Mouse (Mus musculus): Measurements from ENCODE around the gene Ppp6r2.

GRCm38 (mm10) chr15:89207457-89207856, 3.9 kb upstream of the Ppp6r2 start:
- TF ChIP-seq TAL1 (conservative IDR thresholded peaks at IDR 0.05; ENCODE audit: low read depth, low read length) (no peak), CTCF (IDR thresholded peaks at IDR 0.05; ENCODE audit: low read depth, low read length) (no peak), POLR2AphosphoS5 (IDR thresholded peaks at IDR 0.05; ENCODE audit: insufficient replicate concordance, low read depth, low read length) (no peak), GATA1 (IDR thresholded peaks at IDR 0.05; ENCODE audit: borderline replicate concordance, low read length) (no peak), GATA2 (IDR thresholded peaks at IDR 0.05; ENCODE audit: borderline replicate concordance, low read depth, low read length) (no peak)
